Mouse (Mus musculus) thymus, adult 2 months (tissue): ENCODE measurements around the gene Klhl2.

Experiments used
- CTCF ChIP-seq: fragments of 200-500 bp; IDR thresholded peaks from 2 replicates; pipeline ENCODE4 v1.5.1; 2012; ENCODE audit warnings: mild to moderate bottlenecking, control low read depth, low read length, moderate library complexity, borderline replicate concordance; ENCODE audit not compliant: control insufficient read depth, poor library complexity, insufficient read depth; ENCODE audit errors: extremely low read depth
- POLR2A ChIP-seq: fragments of 200-500 bp; IDR thresholded peaks from 2 replicates; pipeline ENCODE4 v1.6.1; 2012; ENCODE audit warnings: mild to moderate bottlenecking, low read length, control low read depth, moderate library complexity; ENCODE audit not compliant: control insufficient read depth, poor library complexity, insufficient read depth; ENCODE audit errors: extremely low read depth

DNA sequence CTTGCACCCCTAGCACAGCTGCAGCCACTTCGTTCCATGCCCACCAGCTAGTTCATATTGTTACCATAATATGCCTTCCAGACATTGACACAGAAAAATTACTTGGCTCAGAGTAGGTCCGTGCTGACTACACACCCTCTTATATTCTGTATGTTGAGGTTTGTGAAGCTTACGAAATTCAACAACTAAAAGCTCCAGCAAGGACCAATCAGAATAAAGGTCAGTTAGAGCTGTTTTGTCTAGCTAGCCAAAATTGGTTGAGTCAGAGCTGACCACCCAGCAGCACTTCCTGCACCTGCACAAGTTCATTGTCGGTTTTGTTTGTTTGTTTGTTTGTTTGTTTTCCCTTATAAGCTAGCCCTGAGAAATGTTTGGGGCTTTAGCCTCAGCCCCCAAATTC lies 44.8 kb downstream of the Klhl2 start:
- no peak for TF ChIP-seq CTCF
- TF ChIP-seq POLR2A: no peak
